Mouse (Mus musculus) heart, postnatal 0 days (tissue): ENCODE data around the gene Alg1.

Source experiments
- CTCF ChIP-seq: IDR thresholded peaks from 2 replicates; pipeline ENCODE4 v1.5.1; 2016; ENCODE audit warnings: antibody characterized with exemption, control low read depth, low read depth
- EP300 ChIP-seq: IDR thresholded peaks from 2 replicates; pipeline ENCODE4 v1.6.1; 2016; ENCODE audit warnings: antibody characterized with exemption, low read depth

GRCm38 (mm10) chr16:5214126-5214525 lies 19.3 kb upstream of the Alg1 start:
- TF ChIP-seq EP300 (no peak), CTCF (no peak)
